Mouse (Mus musculus): ENCODE measurements around the gene Gm7954. TPM values are rescaled to one million over a fixed set of nuclear protein-coding genes. Genes with fewer than 3 reads are reported as not detected.
"Not testable (repeated sequence)": the region's sequence is repeated elsewhere in the genome, so short reads cannot be mapped to it uniquely, and the experiment has no call there.

The Gm7954 gene
- not detected in 2 replicates for polyA plus RNA-seq (2012; ENCODE audit: insufficient read depth, low replicate concordance)

DNA sequence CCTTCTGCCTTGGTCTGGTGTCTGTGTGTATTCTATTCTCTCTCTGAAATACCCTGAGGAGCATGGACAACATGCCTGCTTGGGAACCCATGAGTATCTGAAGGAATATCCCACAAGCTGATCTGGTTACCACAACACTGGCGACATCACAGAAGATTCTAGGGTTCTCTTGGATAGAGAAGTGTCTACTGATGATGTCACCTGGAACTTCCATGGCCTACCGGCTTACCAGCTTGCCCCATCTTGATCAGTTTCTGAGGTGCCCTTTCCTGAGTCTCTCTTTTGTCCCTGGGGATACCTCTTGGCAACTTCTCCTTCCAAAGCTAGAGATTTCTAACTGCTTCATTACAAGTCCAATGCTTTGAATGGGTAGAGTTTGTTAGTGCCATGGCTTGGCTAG is at the start of gene Gm7954:
Gm7954 (minus strand) TSS at position 101 of the 400 bp plus-strand sequence.
- H3K9me3 ChIP-seq; H3K36me3 ChIP-seq (replicated peaks; ENCODE audit: low read length); H3K27me3 ChIP-seq (replicated peaks); H3K4me1 ChIP-seq; H3K4me3 ChIP-seq (replicated peaks): not testable (repeated sequence)

DNA sequence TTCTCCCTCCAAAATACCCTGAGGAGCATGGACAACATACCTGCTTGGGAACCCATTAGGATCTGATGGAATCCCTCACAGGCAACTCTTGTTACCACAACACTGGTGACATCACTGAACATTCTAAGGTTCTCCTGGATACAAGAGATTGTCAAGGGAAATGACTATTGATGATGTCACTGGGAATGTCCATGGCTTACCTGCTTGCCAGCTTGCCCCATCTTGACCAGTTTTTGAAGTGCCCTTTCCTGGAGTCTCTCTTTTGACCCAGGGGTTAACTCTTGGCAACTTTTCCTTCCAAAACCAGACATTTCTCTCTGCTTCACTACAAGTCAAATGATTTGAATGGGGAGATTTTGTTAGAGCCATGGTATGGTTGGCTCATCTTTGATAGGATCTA is 36.1 kb upstream of the Gm7954 start, which contains the start of gene Gm3486:
Gm3486 (minus strand) TSS at position 101 of the 400 bp plus-strand sequence.
- H3K4me3 ChIP-seq (replicated peaks); H3K27me3 ChIP-seq (replicated peaks); H3K9me3 ChIP-seq; H3K36me3 ChIP-seq (replicated peaks; ENCODE audit: low read length); H3K4me1 ChIP-seq: not testable (repeated sequence)

DNA sequence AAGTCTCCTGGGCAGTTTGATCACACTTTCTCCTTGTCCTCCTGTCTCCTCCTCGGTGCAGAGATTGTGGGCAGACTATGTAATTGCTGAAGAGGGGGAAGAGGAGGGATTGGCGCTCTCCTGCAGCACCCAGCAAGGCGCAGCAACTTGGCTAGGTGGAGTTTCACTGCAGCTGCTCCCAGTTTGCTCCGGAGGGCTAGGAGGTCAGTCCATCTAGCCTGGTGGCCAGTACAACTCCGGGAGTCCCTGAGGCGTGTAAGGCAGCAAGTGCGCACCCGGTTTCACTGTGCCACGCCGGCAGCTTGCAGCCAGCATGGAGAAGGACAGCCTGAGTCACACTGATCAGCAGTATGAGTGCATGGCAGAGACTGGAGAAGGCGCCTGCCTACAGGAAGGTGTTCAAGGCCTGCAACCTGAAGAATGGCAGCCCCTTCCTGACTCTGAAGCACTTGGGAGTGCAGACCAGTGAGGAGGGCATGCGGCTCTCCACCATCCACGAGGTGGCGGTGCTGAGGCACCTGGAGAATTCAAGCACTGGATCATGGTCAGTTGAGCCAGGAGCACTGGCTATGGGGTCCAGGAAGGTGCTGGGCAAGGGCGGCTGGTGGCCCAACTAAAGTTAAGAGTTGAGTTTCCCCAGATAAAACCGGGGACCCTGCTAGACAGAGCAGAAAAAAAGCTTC is 27.8 kb downstream of the Gm7954 start:
- not testable (repeated sequence) for H3K9me3 ChIP-seq

DNA sequence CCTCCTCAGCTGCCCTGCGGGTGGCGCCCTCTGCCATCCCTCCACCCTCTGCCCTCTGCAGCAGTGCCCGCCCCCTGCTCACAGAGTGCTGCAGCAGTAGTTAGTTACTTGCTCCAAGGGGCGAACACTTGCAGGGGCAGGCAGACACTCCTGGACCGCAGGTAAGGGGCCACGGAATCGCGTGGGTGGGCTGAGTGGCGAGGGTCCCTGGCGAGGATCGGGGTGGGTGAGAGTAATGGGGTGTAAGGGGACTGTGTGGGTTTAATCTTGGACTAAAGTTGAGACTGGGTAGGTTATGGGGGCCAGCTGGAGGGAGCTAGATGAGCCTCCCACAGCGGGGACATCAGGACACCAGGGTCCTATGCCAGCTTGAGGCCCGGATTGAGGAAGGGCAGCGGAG is 28.6 kb downstream of the Gm7954 start:
- not testable (repeated sequence) for H3K9me3 ChIP-seq; H3K27me3 ChIP-seq (replicated peaks); H3K4me1 ChIP-seq; H3K36me3 ChIP-seq (replicated peaks; ENCODE audit: low read length); H3K4me3 ChIP-seq (replicated peaks)

More for the DNA sequence above, 27.8 kb downstream of the Gm7954 start:
- H3K4me3 ChIP-seq (replicated peaks); H3K4me1 ChIP-seq; H3K27me3 ChIP-seq (replicated peaks); H3K36me3 ChIP-seq (replicated peaks; ENCODE audit: low read length): not testable (repeated sequence)

DNA sequence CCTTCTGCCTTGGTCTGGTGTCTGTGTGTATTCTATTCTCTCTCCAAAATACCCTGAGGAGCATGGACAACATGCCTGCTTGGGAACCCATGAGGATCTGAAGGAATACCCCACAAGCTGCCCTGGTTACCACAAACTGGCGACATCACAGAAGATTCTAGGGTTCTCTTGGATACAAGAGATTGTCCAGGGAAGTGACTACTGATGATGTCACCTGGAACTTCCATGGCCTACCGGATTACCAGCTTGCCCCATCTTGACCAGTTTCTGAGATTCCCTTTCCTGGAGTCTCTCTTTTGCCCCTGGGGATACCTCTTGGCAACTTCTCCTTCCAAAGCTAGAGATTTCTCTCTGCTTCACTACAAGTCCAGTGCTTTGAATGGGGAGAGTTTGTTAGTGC is 45.1 kb downstream of the Gm7954 start, which contains the start of gene Gm6482:
Gm6482 (minus strand) TSS at position 101 of the 400 bp plus-strand sequence.
- not testable (repeated sequence) for H3K27me3 ChIP-seq (replicated peaks); H3K9me3 ChIP-seq; H3K36me3 ChIP-seq (replicated peaks; ENCODE audit: low read length); H3K4me3 ChIP-seq (replicated peaks); H3K4me1 ChIP-seq

Other genes starting within 250 kb of the Gm7954 start
- gene Gm2832, start 174.7 kb downstream of the Gm7954 start, polyA plus RNA-seq (2012; ENCODE audit: insufficient read depth, low replicate concordance): not detected in 2 replicates
- not detected in 2 replicates for gene Gm5798, start 104.9 kb downstream of the Gm7954 start, polyA plus RNA-seq (2012; ENCODE audit: insufficient read depth, low replicate concordance)
- not detected in 2 replicates for gene Gm7945, start 67.1 kb downstream of the Gm7954 start, polyA plus RNA-seq (2012; ENCODE audit: insufficient read depth, low replicate concordance)
- not detected in 2 replicates for gene Gm6482, start 45.2 kb downstream of the Gm7954 start, polyA plus RNA-seq (2012; ENCODE audit: insufficient read depth, low replicate concordance)
- gene Gm3486, start 36.0 kb upstream of the Gm7954 start, polyA plus RNA-seq (2012; ENCODE audit: insufficient read depth, low replicate concordance): not detected in 2 replicates
- not detected in 2 replicates for gene Gm7970, start 102.1 kb upstream of the Gm7954 start, polyA plus RNA-seq (2012; ENCODE audit: insufficient read depth, low replicate concordance)
- gene 1700049E17Rik2, start 119.7 kb upstream of the Gm7954 start, polyA plus RNA-seq (2012; ENCODE audit: insufficient read depth, low replicate concordance): not detected in 2 replicates
- gene Gm3072, start 171.1 kb upstream of the Gm7954 start, polyA plus RNA-seq (2012; ENCODE audit: insufficient read depth, low replicate concordance): not detected in 2 replicates
- not detected in 2 replicates for gene Gm3676, start 193.0 kb upstream of the Gm7954 start, polyA plus RNA-seq (2012; ENCODE audit: insufficient read depth, low replicate concordance)
- gene Gm8068, start 248.4 kb upstream of the Gm7954 start, polyA plus RNA-seq (2012; ENCODE audit: insufficient read depth, low replicate concordance): not detected in 2 replicates